Mouse (Mus musculus) macrophage (primary cell): ENCODE data around the gene Pdia4. TPM values are rescaled to one million over a fixed set of nuclear protein-coding genes. Genes with fewer than 3 reads are reported as not detected.

Experiments used
- H3K27ac ChIP-seq: fragments of 350-480 bp; formaldehyde crosslinking; 2 replicates; pipeline ENCODE4 v1.9.0; 2021
- H3K36me3 ChIP-seq: fragments of 350-480 bp; formaldehyde crosslinking; 2 replicates; pipeline ENCODE4 v1.9.0; 2021; ENCODE audit errors: inconsistent target
- H3K4me3 ChIP-seq: fragments of 350-480 bp; formaldehyde crosslinking; 2 replicates; pipeline ENCODE4 v1.9.0; 2021; ENCODE audit errors: inconsistent target
- H3K79me2 ChIP-seq: fragments of 350-480 bp; formaldehyde crosslinking; 2 replicates; pipeline ENCODE4 v1.9.0; 2021; ENCODE audit errors: inconsistent target
- WGBS: methylation state at CpG from one replicate; pipeline ENCODE4 v1.1.7; 2026; ENCODE audit warnings: inconsistent platforms; ENCODE audit not compliant: missing documents; 5-methylcytosine and 5-hydroxymethylcytosine counted together
- polyA plus RNA-seq: library from polyadenylated mRNA; stranded (reverse); fragments of 250-400 nt; gene quantifications from 3 replicates; pipeline ENCODE4 v1.2.4, GENCODE M21; 2018; ENCODE audit warnings: inconsistent platforms

Pdia4 gene
- polyA plus RNA-seq, 1 experiment from 2014 or later = 134 TPM

DNA sequence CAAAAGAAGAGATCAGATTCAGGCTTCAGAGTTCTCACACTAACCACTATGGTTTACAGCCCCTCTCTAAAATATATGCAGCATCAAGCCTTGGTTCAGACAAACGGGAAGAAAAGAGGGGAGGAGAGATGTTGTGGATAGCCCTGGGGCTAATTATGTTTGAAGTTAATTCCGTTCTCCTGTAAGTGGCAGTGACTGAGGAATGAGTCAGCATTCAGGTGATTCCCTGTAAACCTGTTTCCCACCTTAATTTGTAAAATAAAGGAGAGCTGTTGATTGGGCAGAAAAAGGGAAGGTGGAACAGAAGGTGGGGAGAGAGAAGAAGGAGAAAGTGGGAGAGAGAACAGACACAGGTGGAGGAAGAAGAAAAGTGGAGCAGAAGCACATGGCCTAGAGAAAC is 11.0 kb upstream of the Pdia4 start:
- no peaks in the 10 kb centered on the region for H3K36me3 ChIP-seq
- H3K4me3 ChIP-seq = no peak overlapping the region
- 100% methylated on average over 1 of the region's 2 CpGs for WGBS
- no peak overlapping the region for H3K27ac ChIP-seq
- H3K79me2 ChIP-seq = no peaks in the 10 kb centered on the region

DNA sequence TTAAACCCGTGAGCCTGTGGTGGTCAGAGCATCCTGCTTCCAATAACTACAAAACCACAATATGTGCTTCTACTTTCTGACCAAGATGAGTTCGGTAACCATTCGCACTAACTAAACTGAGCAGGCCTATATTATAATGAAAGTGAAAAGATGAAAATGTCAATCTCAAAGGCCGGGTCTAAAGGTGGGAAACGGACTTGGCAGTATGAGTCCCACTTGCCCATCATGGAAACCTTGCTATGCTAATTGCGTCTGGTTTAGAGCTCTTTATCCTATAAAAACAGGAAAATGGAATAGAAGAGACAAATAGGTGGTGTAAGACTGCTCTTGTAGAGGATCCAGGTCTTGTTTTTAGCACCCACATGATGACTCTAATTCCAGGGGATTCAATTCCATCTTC is 8.5 kb upstream of the Pdia4 start:
- H3K4me3 ChIP-seq = no peak overlapping the region
- no peaks in the 10 kb centered on the region for H3K36me3 ChIP-seq
- no peaks in the 10 kb centered on the region for H3K79me2 ChIP-seq
- 86% methylated on average over 6 of the region's 6 CpGs for WGBS
- no peak overlapping the region for H3K27ac ChIP-seq

DNA sequence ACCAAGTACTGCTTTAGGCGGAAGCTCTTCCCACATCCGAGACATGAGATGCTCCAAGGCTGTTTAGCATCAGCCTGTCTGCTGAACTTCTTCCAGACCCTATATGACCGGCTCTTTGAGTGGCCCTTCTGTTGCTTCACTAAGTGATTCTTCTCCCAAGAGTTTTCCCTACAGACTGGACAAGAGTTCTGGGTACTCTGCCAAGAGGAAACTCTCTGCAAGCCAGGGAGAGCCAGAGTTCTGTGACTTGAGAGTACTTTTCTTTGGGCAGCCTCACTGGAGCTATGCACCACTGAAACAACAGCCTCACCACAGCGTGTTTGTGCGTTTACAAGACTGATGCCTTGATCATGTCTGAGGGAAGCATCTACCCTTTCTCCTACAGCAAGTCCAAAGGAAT is 8.0 kb upstream of the Pdia4 start:
- 94% methylated on average over 5 of the region's 5 CpGs for WGBS
- Histone ChIP-seq H3K4me3 (no peak overlapping the region), H3K36me3 (no peaks in the 10 kb centered on the region), H3K27ac (no peak overlapping the region), H3K79me2 (no peaks in the 10 kb centered on the region)

DNA sequence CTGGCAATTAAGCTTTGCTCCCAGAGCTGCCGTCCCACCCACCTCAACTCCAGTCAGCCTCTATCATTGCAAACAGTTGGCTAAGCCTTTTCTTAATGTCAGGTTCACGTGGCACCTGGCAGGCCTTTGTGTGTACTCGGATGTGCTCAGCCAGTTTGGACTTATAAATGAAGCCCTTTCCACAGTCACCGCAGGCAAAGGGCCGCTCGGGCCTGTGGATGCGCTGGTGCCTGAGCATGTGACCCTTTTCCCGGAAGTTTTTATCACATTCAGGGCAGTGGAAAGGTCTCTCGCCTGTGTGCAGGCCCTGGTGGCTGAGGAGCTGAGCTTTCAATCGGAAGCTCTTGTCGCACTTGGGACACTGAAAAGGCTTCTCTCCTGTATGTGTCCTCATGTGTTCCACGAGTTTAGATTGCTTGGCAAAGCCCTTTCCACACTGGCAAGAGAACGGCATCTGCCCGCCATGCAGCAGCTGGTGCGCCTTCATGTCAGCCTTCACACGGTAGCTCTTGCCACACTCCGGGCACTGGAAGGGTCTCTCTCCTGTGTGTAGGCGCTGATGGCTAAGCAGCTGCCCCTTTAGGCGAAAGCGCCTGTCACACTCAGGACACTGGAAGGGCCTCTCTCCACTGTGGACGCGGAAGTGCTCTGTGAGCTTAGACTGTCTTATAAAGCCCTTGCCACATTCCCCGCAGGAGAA is 6.5 kb upstream of the Pdia4 start:
- Histone ChIP-seq H3K79me2 (no peaks in the 10 kb centered on the region), H3K27ac (no peak overlapping the region), H3K4me3 (no peak overlapping the region), H3K36me3 (no peaks in the 10 kb centered on the region)
- 96% methylated on average over 23 of the region's 23 CpGs for WGBS

DNA sequence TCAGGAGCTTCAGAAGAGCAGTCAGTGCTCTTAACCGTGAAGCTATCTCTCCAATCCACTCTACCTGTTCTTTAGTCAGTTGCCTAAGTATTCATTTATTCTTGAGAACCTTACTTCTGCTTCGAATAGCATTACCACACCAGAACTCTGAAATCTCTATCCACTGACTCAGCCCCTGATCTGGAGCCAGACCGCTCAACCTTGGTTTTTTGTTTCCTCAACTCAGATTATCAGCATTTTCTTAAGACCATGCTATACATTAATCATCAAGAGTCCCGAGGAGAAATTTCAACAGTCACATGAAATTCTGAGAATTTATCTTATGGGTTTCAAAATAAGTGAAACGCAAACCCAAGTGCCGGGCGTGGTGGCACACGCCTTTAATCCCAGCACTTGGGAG is 5.5 kb upstream of the Pdia4 start:
- no peaks in the 10 kb centered on the region for H3K36me3 ChIP-seq
- H3K4me3 ChIP-seq = no peak overlapping the region
- no peaks in the 10 kb centered on the region for H3K79me2 ChIP-seq
- 91% methylated on average over 8 of the region's 8 CpGs for WGBS
- H3K27ac ChIP-seq = no peak overlapping the region

DNA sequence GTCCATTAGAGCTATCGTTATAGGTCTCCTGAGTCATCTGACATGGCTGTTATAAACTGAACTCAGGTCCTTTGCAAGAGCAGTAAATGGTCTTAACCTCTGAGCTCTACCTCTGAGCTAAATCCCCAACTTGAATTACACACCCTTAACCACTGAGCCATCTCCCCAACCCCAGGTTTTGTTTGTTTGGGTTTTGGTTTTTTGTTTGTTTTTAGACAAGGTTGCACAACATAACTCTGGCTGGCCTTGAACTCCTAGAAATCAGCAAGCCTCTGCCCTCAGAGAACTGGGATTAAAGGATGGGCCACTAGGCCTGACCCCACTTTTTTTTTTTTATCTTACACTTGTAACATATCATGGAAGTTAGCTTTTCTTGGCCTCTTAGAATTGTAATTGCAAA is 2.9 kb upstream of the Pdia4 start:
- no peak overlapping the region for H3K4me3 ChIP-seq

DNA sequence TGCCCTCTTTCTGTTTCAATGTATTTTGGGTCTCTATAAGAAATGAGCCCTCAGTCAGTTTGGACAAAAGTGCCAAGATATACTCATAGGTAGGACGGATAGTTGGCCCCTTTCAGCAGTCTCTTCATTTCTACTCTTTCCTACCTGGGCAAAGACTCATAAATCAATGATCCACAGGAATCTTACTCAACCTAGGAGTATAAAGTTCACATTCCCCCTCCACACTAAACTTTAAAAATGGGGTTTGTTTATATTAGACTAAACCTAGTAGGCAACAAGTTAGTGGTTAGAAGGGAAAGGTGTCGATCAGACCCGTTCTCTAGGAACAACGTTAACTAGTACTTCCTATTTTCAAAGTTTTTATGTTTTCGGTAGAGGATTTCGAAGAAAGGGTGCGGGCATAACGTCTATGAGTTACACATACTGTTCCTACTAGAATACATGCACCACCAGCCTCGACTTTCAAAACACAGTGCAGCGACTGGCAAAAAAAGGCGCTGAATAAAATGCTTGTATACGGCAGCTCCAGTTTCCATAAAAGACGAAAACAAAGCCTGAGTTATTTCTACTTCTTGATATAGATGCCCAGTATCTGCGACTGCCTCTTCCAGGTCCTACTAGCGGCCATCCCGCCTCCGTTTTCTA is 837 bp downstream of the Pdia4 start:
- Histone ChIP-seq H3K36me3 (no peaks in the 10 kb centered on the region), H3K79me2 (peaks cover 55% of the 10 kb centered on the region), H3K27ac (peak overlapping the region; percentile 69), H3K4me3 (peak overlapping the region; percentile 94)
- 2% methylated on average over 17 of the region's 17 CpGs for WGBS

More for the DNA sequence above, 2.9 kb upstream of the Pdia4 start:
- no peaks in the 10 kb centered on the region for H3K36me3 ChIP-seq
- 91% methylated on average over 1 of the region's 1 CpGs for WGBS
- no peak overlapping the region for H3K27ac ChIP-seq
- H3K79me2 ChIP-seq = peaks cover 18% of the 10 kb centered on the region

DNA sequence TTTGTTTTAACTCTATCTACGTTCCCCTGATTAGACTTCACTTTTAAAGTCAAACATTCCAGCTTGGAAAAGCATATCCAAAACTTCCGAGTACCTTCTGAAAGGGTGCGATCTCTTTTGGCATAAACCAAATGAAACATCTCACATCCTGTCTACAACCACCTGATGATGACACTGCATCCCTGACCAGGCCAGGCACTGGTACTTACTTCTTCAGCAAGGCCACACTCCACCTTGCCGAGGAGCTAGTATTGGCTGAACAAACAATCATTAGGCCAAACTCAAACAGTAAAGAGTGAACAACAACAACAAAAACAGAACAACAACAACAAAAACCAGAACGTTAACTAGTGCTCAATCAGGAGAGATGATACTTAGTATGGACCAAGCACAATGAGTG is 1.9 kb downstream of the Pdia4 start:
- Histone ChIP-seq H3K27ac (no peak overlapping the region), H3K36me3 (no peaks in the 10 kb centered on the region)
- WGBS = 75% methylated on average over 5 of the region's 5 CpGs

DNA sequence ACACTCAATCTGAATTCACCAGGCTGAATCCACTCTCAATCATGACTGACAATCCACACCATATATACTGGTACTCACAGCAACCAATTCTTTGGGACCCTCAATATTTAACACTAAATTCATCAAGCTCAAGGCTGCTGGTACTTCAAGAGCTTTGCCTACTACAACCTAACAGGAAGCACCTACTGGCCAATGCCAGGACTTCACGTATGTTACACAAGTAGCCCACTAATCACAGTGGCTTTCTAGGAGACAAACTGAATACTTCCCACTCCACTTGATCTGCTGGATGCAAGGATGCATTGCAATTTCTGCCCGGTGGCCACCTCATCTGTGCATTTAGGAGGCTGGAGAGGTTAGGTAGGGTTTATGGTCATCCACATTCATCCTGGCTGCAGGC is 3.0 kb downstream of the Pdia4 start:
- 66% methylated on average over 2 of the region's 2 CpGs for WGBS
- Histone ChIP-seq H3K36me3 (no peaks in the 10 kb centered on the region), H3K79me2 (peaks cover 67% of the 10 kb centered on the region), H3K4me3 (no peak overlapping the region), H3K27ac (no peak overlapping the region)

More for the DNA sequence above, 1.9 kb downstream of the Pdia4 start:
- H3K79me2 ChIP-seq = peaks cover 66% of the 10 kb centered on the region
- peak overlapping the region; percentile 94 for H3K4me3 ChIP-seq

DNA sequence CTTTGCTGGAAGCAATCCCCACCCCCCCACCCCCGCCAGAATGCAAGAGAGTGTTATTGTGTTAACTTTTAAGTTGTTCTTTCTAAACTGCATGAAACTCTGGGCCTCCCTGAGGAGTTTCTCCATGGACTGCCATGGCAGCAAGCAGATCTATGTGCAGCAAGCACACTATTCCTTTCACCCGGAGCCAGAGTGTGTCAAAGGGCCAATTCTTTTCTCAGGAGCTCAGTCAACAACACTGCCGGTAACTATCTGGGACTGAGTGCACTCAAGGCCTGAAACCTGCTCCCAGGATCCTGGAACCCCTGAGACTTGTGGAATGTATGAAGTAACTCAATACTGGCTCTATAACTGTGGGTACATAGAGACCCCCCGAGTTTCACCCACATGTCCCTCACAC is 4.2 kb downstream of the Pdia4 start:
- Histone ChIP-seq H3K27ac (no peak overlapping the region), H3K4me3 (no peak overlapping the region), H3K36me3 (no peaks in the 10 kb centered on the region), H3K79me2 (peaks cover 78% of the 10 kb centered on the region)
- 84% methylated on average over 3 of the region's 4 CpGs for WGBS

DNA sequence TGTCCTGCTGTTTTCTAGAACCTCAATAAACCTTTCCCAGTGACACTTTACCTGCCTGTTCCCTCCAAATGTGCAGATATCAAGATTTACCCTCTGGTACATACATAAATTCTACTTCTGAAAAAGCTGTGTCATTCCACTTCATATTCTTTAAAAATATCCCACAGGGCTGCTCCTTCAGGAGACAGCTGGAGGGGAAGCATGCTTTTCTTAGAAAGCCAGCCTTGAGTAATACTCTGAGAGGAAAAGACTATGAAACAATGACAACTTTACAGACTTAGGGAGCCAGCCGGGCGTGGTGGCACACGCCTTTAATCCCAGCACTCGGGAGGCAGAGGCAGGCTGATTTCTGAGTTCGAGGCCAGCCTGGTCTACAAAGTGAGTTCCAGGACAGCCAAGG is 4.7 kb downstream of the Pdia4 start:
- Histone ChIP-seq H3K79me2 (peaks cover 81% of the 10 kb centered on the region), H3K4me3 (no peak overlapping the region), H3K36me3 (0 out of 2 replicates have a peak, but pooled peaks cover 4% of the 10 kb centered on the region), H3K27ac (no peak overlapping the region)
- WGBS = 81% methylated on average over 4 of the region's 5 CpGs

DNA sequence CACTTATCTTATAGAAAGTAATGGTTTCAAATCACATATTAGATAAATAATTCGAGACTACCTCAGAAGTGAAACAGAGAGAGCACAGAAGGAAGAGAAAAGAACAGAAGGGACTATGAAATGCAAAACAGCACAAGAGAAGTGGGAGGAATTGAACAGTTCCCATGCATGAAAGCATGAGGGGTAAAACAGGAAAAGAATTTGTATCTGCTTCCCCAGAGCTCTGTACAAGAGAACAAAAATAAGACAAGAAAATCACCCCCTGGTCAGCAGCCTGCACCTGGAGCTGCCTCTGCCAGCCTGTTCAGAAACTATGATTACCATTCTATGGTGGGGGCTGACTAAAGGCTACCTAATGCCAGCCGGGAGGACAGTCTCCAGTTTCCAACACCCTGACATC is 5.8 kb downstream of the Pdia4 start:
- H3K4me3 ChIP-seq = no peak overlapping the region
- H3K36me3 ChIP-seq = peaks cover 12% of the 10 kb centered on the region; the same call in 1 of the 2 replicates
- WGBS = 94% methylated on average over 2 of the region's 2 CpGs
- H3K27ac ChIP-seq = no peak overlapping the region
- peaks cover 76% of the 10 kb centered on the region for H3K79me2 ChIP-seq

DNA sequence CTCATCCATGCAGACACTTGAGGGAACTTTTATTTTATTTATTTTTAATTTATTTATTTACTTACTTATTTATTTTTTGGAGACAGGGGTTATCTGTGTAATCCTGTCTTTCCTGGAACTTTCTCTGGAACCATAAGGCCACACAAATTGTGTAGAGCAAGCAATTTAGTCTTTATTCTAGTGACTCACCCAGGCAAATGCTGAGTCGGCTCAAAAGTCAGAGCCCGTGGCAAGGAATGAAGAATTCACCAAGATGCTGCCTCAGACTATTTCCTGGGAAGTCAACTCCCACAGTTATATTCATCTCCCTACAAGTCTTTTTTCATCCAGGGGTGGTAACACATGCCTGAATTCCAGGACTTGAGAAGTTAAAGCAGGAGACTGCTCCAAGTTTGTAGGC is 7.7 kb downstream of the Pdia4 start:
- WGBS = 56% methylated on average over 2 of the region's 2 CpGs
- Histone ChIP-seq H3K4me3 (no peak overlapping the region), H3K27ac (peak overlapping the region; percentile 55), H3K79me2 (peaks cover 57% of the 10 kb centered on the region), H3K36me3 (peaks cover 17% of the 10 kb centered on the region)

DNA sequence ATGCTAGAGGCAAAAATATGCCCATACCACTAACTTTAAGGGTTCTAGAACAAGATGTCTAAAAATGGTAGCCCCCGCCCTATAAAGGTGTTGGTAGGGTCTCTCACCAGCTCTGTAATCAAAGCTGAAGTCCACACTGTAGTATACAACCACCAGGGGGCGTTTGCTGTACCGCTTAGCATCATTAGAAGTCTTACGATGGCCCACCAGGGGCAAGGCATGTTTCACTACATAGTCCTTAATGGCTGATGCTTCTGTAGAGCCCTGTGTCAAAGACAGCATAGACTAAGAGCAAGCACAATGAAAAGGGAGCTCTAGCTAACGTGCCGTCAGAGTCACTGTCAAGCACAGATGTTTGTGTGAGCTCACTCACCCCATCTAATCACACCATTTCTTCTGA is 14.2 kb downstream of the Pdia4 start:
- Histone ChIP-seq H3K4me3 (no peak overlapping the region), H3K27ac (no peak overlapping the region), H3K79me2 (peaks cover 3% of the 10 kb centered on the region; the same call in 1 of the 2 replicates), H3K36me3 (peaks cover 50% of the 10 kb centered on the region)
- 50% methylated on average over 6 of the region's 6 CpGs for WGBS

DNA sequence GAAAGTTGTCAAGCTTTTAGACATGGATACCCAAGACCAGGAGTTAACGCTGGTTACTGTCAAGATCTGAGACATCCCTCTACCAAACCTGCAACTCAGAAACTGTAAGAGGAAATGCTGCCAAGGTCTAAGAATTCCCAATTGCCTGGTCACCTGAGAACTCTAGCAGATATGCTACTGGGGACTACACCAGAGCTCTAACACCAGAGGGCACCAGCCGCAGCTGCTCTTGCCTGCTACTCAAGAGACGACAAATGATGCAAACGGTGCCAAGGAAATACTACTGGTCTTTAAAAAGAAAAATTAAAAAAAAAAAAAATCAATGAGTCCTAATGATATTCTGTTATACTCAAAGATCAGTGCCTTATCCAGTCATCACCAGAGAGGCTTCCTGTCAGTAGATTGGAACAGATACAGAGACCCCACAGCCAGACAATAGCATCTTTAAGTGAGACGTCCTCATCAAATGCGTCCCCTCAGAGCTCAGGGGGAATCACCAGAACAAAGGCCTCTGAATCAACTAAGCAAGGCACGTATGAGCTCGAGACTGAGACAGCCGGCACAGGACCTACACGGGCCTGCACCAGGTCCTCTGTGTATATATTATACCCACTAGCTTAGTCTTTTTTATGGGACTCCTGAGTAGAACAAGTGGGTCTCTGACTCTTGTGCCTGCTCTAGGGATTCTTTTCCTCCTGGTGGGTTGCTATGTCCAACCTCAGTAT is 19.0 kb downstream of the Pdia4 start:
- H3K36me3 ChIP-seq = peaks cover 21% of the 10 kb centered on the region
- H3K27ac ChIP-seq = no peak overlapping the region
- no peak overlapping the region for H3K4me3 ChIP-seq
- no peaks in the 10 kb centered on the region for H3K79me2 ChIP-seq
- WGBS = 81% methylated on average over 10 of the region's 10 CpGs
